8 mouse cellular contexts compared by ENCODE assay signal in genomic region chr2:26315072-26315924, GRCm38 (mm10). TPM values are rescaled to one million over a fixed set of nuclear protein-coding genes. Genes with fewer than 3 reads are reported as not detected.
DNase-seq lines count a peak whose midpoint lies in the region; ATAC-seq and TF ChIP-seq lines count a peak whose summit lies in the region.

Gpsm1 (plus strand) TSS chr2:26315515.

- no peak for TF ChIP-seq CTCF in E14TG2a.4 (conservative IDR thresholded peaks at IDR 0.05; ENCODE audit: low read length)
- 0 out of 2 replicates have a peak, but pooled peaks have one; percentile 26 for TF ChIP-seq CTCF in lung, postnatal 0 days (IDR thresholded peaks at IDR 0.05)

- peaks cover 33% of the 10 kb centered on the region for H3K27me3 ChIP-seq in E14TG2a.4 (ENCODE audit: insufficient read depth, low read length)
- no peaks in the 10 kb centered on the region for H3K27me3 ChIP-seq in forebrain, embryonic 16.5 days (replicated peaks; ENCODE audit: control insufficient read depth, insufficient read depth, low read length)
- H3K27me3 ChIP-seq in lung, postnatal 0 days (replicated peaks; ENCODE audit: insufficient read depth, low read length): no peaks in the 10 kb centered on the region

- peak; percentile 27; the same call in 1 of the 2 replicates for ATAC-seq in cerebellum, adult (ENCODE audit: insufficient number of reproducible peaks, low FRiP score, low TSS enrichment)
- peak; percentile 77 for ATAC-seq in forebrain, embryonic 16.5 days
- ATAC-seq in lung, postnatal 0 days: peak; percentile 82

- H3K27ac ChIP-seq in forebrain, embryonic 16.5 days (ENCODE audit: low read length): peak within 1 kb of the TSS; percentile 97
- H3K27ac ChIP-seq in lung, postnatal 0 days (ENCODE audit: low read length): peak within 1 kb of the TSS; percentile 92

- peak within 1 kb of the TSS; percentile 99 for H3K9ac ChIP-seq in forebrain, embryonic 16.5 days (replicated peaks; ENCODE audit: low read depth, low read length)
- H3K9ac ChIP-seq in lung, postnatal 0 days (replicated peaks; ENCODE audit: low read depth): peak within 1 kb of the TSS; percentile 76

- TF ChIP-seq EP300 in lung, postnatal 0 days (IDR thresholded peaks at IDR 0.05): no peak

- no peaks in the 10 kb centered on the region for H3K9me3 ChIP-seq in E14TG2a.4 (ENCODE audit: low read length)
- H3K9me3 ChIP-seq in forebrain, embryonic 16.5 days (ENCODE audit: control insufficient read depth, low read length): no peaks in the 10 kb centered on the region
- no peaks in the 10 kb centered on the region for H3K9me3 ChIP-seq in lung, postnatal 0 days (ENCODE audit: low read length)

- no peaks in the 10 kb centered on the region for H3K36me3 ChIP-seq in E14TG2a.4 (ENCODE audit: insufficient read depth, low read length)
- H3K36me3 ChIP-seq in forebrain, embryonic 16.5 days (ENCODE audit: control insufficient read depth, insufficient read depth): no peaks in the 10 kb centered on the region
- no peaks in the 10 kb centered on the region for H3K36me3 ChIP-seq in lung, postnatal 0 days (ENCODE audit: insufficient read depth, low read length)

- intact Hi-C loops in heart, postnatal 36 days (cut with DNase I): loop anchor here (5.0 kb wide), 2 partner anchors 37 to 127 kb away; partner anchors contain the start of gene Dnlz

- peak; percentile 83 to 87 for DNase-seq in heart, postnatal 36 days
- DNase-seq in layer of hippocampus, adult 8-10 months (ENCODE audit: low spot score in 2 of 2): peak in 1 of 2 experiments; percentile 68
- DNase-seq in lung, postnatal 0 days (ENCODE audit: low spot score): peak; percentile 90
- DNase-seq in ovary, postnatal 10 days (ENCODE audit: low spot score): peak; percentile 50
- DNase-seq in thymus, postnatal 10 days (ENCODE audit: low spot score in 2 of 2): peak; percentile 35 to 48

- H3K4me1 ChIP-seq in E14TG2a.4 (replicated peaks; ENCODE audit: low read depth, low read length): peaks cover 31% of the 10 kb centered on the region
- peaks cover 46% of the 10 kb centered on the region for H3K4me1 ChIP-seq in forebrain, embryonic 16.5 days (replicated peaks; ENCODE audit: control insufficient read depth, insufficient read depth, low read length)
- peaks cover 21% of the 10 kb centered on the region for H3K4me1 ChIP-seq in lung, postnatal 0 days (ENCODE audit: insufficient read depth, low read depth, low read length)

- H3K4me2 ChIP-seq in forebrain, embryonic 16.5 days (ENCODE audit: low read length): peak within 1 kb of the TSS; percentile 98
- H3K4me2 ChIP-seq in lung, postnatal 0 days (replicated peaks; ENCODE audit: low read depth, low read length): peak within 1 kb of the TSS; percentile 81

- WGBS in forebrain, embryonic 16.5 days: under 1% methylated on average over 66 of the region's 66 CpGs
- 0% methylated on average over 44 of the region's 66 CpGs for WGBS in lung, postnatal 0 days

- H3K4me3 ChIP-seq in E14TG2a.4 (replicated peaks; ENCODE audit: low read length): peak within 1 kb of the TSS; percentile 86
- H3K4me3 ChIP-seq in forebrain, embryonic 16.5 days (replicated peaks; ENCODE audit: low read length): peak within 1 kb of the TSS; percentile 86
- H3K4me3 ChIP-seq in lung, postnatal 0 days (ENCODE audit: low read depth, low read length): peak within 1 kb of the TSS; percentile 78

RNA-seq across cellular contexts. Expression of gene Gpsm1, which starts in this region (rescaled TPM):
- 136 and 160 TPM in 2 replicates for polyA plus RNA-seq in forebrain, embryonic 16.5 days (2015; fragmentation: Nextera tagmentation; extraction: Ambion mirVana)
- total RNA-seq in heart, postnatal 36 days (2021): 100 to 1,000 TPM; 208 to 243 TPM
- total RNA-seq in layer of hippocampus, adult 8-10 months (2022): 10 to 100 TPM; 44.1 to 48.7 (median 45.6) TPM
- 29.0 and 33.0 TPM in 2 replicates for polyA plus RNA-seq in lung, postnatal 0 days (2015; fragmentation: Nextera tagmentation; extraction: Ambion mirVana)

Comparison
In these comparisons a context has a peak if more than half of its experiments do, and no peak if none do; other contexts are left out.
1. RNA of gene Gpsm1 (total RNA-seq): 208 to 243 TPM in heart, postnatal 36 days; 44.1 to 48.7 TPM in layer of hippocampus, adult 8-10 months; every median in the first group is over 4 times any median in the second.
2. ATAC-seq: peak in every context shown above with its lines; median percentile 82 in lung, postnatal 0 days; 77 in forebrain, embryonic 16.5 days; 27 in cerebellum, adult.
3. Peak in every context shown above with its lines, with median percentiles within 50 percentile points of each other: H3K4me3 ChIP-seq.